Mouse (Mus musculus): ENCODE measurements at regions not wholly inside any gene's neighbourhood (a gene's known extent, or its start where the extent isn't known, plus 50 kb on each side); places are given as distances from the start of the nearest gene placed in this dataset.

- Histone ChIP-seq H3K4me1 (ENCODE audit: control insufficient read depth in 1 of 2, insufficient read depth in 2 of 2) (no peaks in the 10 kb centered on the region), H3K36me3 (replicated peaks in 1 of 2; ENCODE audit: control insufficient read depth in 1 of 2, insufficient read depth in 1 of 2, low read length in 1 of 2) (no peaks in the 10 kb centered on the region), H3K4me3 (replicated peaks in 1 of 3; ENCODE audit: low read depth in 2 of 3, low read length in 2 of 3, poor library complexity in 1 of 3) (no peak overlapping the region), H3K4me2 (ENCODE audit: insufficient read depth, low read depth, poor library complexity, severe bottlenecking) (no peak overlapping the region), H3K9ac (ENCODE audit: insufficient read depth, low read depth) (no peak overlapping the region), H3K27me3 (replicated peaks) (no peaks in the 10 kb centered on the region), H3K9me3 (replicated peaks; ENCODE audit: low read length) (peaks cover 5% of the 10 kb centered on the region), H3K79me2 (replicated peaks; ENCODE audit: control insufficient read depth, extremely low read depth, insufficient read depth, poor library complexity, severe bottlenecking) (no peaks in the 10 kb centered on the region), H3K27ac (ENCODE audit: insufficient read depth, low read depth) (no peak overlapping the region)
- no peak for DNase-seq (ENCODE audit: extremely low read depth)
- no peak for TF ChIP-seq TCF12 (IDR thresholded peaks at IDR 0.05; ENCODE audit: low read depth, low read length)
- no peak for TF ChIP-seq CTCF (conservative IDR thresholded peaks at IDR 0.05 in 1 of 2, IDR thresholded peaks at IDR 0.05 in 1 of 2; ENCODE audit: low read depth in 2 of 2, low read length in 2 of 2)
- no peak for TF ChIP-seq USF2 (conservative IDR thresholded peaks at IDR 0.05; ENCODE audit: low read depth, low read length)
- TF ChIP-seq ZMIZ1 (IDR thresholded peaks at IDR 0.05; ENCODE audit: low read depth, low read length): no peak
- in situ Hi-C loops (cut with MboI; ENCODE audit: low pct_ligation_motif_present, low pct_unique_long_range_greater_than_20kb, low sequenced_read_pairs) (no loop called here), dilution Hi-C loops (cut with MboI; ENCODE audit: extremely low pct_ligation_motif_present, extremely low pct_unique_long_range_greater_than_20kb, low sequenced_read_pairs) (no loop called here)
Observed at GRCm38 (mm10) chr1:12574274-12574673, 1160.4 kb downstream of the A830018L16Rik start.

DNA sequence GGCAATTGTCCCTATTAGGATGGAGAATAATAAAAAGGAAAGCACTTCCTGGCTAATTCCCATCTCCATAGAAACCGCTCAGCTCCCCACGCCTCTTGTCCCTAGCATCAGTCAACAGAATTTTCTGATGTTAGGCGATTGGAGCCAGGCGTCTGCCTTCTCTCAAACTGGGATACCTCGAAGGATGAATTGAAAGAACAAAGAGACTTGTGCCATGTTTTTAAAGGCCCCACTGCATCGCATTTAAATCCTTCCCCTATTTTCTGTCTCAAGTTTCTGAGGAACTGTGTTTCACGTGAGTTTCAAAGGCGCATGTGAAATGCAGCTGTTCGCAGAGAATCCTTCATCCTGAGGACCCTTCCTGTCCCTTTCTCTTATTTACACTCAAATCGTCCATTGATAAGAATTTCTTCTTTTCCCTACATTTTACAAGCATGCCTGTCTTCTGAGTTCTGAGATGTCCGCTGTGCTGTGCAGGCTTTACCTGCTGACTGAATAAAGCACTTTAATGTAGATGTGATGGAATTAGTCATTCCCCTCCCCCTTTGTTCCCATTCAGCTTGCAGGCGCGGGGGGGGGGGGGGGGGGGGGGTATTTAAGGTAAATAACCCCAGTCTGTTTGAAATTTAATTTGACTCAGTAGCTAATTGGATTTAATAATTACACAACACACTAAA lies 1163.3 kb downstream of the A830018L16Rik start:
- Histone ChIP-seq H3K79me2 (replicated peaks; ENCODE audit: control insufficient read depth, extremely low read depth, insufficient read depth, poor library complexity, severe bottlenecking) (no peaks in the 10 kb centered on the region), H3K27ac (ENCODE audit: insufficient read depth, low read depth) (no peak overlapping the region), H3K36me3 (replicated peaks in 1 of 2; ENCODE audit: control insufficient read depth in 1 of 2, insufficient read depth in 1 of 2, low read length in 1 of 2) (no peaks in the 10 kb centered on the region), H3K9ac (ENCODE audit: insufficient read depth, low read depth) (no peak overlapping the region), H3K27me3 (replicated peaks) (no peaks in the 10 kb centered on the region), H3K4me1 (ENCODE audit: control insufficient read depth in 1 of 2, insufficient read depth in 2 of 2) (no peaks in the 10 kb centered on the region), H3K4me2 (ENCODE audit: insufficient read depth, low read depth, poor library complexity, severe bottlenecking) (no peak overlapping the region), H3K4me3 (replicated peaks in 1 of 3; ENCODE audit: low read depth in 2 of 3, low read length in 2 of 3, poor library complexity in 1 of 3) (no peak overlapping the region), H3K9me3 (replicated peaks; ENCODE audit: low read length) (peaks cover 5% of the 10 kb centered on the region)
- TF ChIP-seq TBP (conservative IDR thresholded peaks at IDR 0.05; ENCODE audit: low read depth, low read length) (no peak), SIN3A (IDR thresholded peaks at IDR 0.05; ENCODE audit: low read length) (no peak), IRF4 (IDR thresholded peaks at IDR 0.05; ENCODE audit: low read depth, low read length) (no peak), ZNF384 (IDR thresholded peaks at IDR 0.05; ENCODE audit: low read depth, low read length) (no peak), ZC3H11A (IDR thresholded peaks at IDR 0.05; ENCODE audit: low read depth, low read length) (no peak), MYC (IDR thresholded peaks at IDR 0.05; ENCODE audit: low read depth, low read length) (no peak), CTCF (conservative IDR thresholded peaks at IDR 0.05 in 1 of 2, IDR thresholded peaks at IDR 0.05 in 1 of 2; ENCODE audit: low read depth in 2 of 2, low read length in 2 of 2) (no peak), MAZ (IDR thresholded peaks at IDR 0.05; ENCODE audit: low read depth, low read length) (no peak), MAFK (IDR thresholded peaks at IDR 0.05; ENCODE audit: insufficient replicate concordance, low read length) (no peak), ZKSCAN1 (IDR thresholded peaks at IDR 0.05; ENCODE audit: borderline replicate concordance, low read depth, low read length) (no peak), JUND (conservative IDR thresholded peaks at IDR 0.05; ENCODE audit: low read depth, low read length) (no peak), TCF12 (IDR thresholded peaks at IDR 0.05; ENCODE audit: low read depth, low read length) (no peak), SMC3 (IDR thresholded peaks at IDR 0.05; ENCODE audit: low read depth, low read length) (no peak), POLR2A (IDR thresholded peaks at IDR 0.05; ENCODE audit: low read depth, low read length) (no peak), ZMIZ1 (IDR thresholded peaks at IDR 0.05; ENCODE audit: low read depth, low read length) (no peak)
- no peak for DNase-seq (ENCODE audit: extremely low read depth)
- dilution Hi-C loops (cut with MboI; ENCODE audit: extremely low pct_ligation_motif_present, extremely low pct_unique_long_range_greater_than_20kb, low sequenced_read_pairs): no loop called here
- in situ Hi-C loops (cut with MboI; ENCODE audit: low pct_ligation_motif_present, low pct_unique_long_range_greater_than_20kb, low sequenced_read_pairs): no loop called here
